Mouse (Mus musculus): Measurements from ENCODE around the gene Wtap.

- TF ChIP-seq POLR2A (IDR thresholded peaks at IDR 0.05; ENCODE audit: control insufficient read depth, extremely low read depth, insufficient read depth, low read length, poor library complexity) (no peak), CTCF (IDR thresholded peaks at IDR 0.05; ENCODE audit: borderline replicate concordance, control insufficient read depth, extremely low read depth, insufficient read depth, low read length, poor library complexity) (no peak)
Observed at GRCm38 (mm10) chr17:12938077-12938476, 55.9 kb downstream of the Wtap start.

Data from thymus, adult 2 months (tissue).